Mouse (Mus musculus) ES-CJ7 (cell line): ENCODE data around the gene Ovca2.

Experiments
- DNase-seq: peaks from one replicate; pipeline ENCODE4 v3.0.0; 2011; ENCODE audit warnings: low read depth, low spot score

Gene Ovca2

GRCm38 (mm10) chr11:75178672-75179208 lies at the start of gene Ovca2:
Ovca2 (minus strand) TSS chr11:75178835.
- peak; percentile 98 for DNase-seq

DNA sequence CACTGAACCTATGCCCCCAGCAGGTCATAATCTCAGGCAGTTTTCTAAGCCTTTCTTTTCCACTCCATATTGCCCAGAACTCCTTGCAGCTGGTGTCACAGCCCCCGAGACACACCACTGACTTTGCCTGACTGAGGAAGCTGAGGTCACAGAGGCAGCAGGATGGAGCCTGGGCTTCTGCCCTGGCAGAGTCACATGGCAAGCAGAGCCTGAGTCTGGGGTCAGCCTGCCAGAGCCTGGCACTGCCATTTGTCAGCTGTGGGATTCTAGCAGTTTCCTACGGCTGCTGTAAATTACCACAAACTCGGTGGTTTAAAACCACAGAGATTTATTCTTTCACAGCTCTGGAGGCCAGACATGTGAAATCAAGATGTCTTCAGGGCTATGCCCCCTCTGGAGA lies 49.0 kb upstream of the Ovca2 start:
- DNase-seq = no peak

- DNase-seq = peak; percentile 44
These were observed 46.2 kb upstream of the Ovca2 start for GRCm38 (mm10) chr11:75224835-75225234.

GRCm38 (mm10) chr11:75224062-75224461 lies 45.4 kb upstream of the Ovca2 start:
- no peak for DNase-seq

DNA sequence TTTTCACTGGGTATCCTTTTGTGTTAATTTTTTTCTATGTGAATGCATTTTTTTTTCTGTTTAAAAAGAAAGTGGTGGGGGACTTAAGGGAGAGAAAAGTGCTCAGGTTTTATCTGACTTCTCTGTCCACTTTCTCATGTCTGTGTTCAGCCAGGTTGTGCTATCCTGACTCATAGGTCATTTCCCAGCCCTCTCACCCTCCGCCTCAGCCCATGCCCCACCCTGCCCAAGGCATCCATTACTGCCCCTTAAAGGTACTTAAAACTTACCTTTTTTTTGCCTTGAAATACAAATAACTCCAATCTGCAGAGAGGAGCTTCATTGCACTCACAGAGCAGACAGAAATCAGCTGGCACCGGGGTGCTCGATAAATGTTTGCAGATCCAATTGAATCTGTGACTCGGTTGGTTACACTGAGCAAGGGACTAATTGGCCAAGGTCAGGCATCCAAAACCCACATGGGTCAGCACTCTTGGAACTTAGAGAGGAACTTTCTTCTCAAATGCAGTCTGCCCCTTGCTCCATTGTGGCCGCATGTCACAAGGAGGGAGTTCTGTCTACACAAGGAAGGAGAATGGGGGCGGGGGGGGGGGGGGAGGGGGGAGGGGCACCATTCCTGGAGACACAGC lies 42.0 kb upstream of the Ovca2 start:
- no peak for DNase-seq

DNA sequence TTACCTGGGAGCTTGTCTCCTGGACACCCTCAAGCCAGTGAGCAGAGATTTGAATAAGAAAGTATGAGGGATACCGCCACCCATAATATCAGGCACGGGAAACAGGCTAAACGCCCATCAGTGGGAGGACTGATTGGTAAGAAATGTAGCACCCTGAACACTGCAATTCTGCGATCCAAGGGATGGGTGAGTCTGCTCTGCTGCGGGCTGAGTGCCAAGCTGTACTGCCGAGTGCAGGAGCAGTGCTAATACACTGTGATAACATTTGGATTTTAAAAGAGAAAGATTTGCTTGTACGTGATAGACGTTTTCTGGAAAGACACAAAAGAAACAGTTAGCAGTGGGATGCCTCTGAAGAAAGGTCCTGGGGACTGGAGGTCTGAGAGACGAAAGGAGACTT lies 41.5 kb upstream of the Ovca2 start:
- DNase-seq = no peak

GRCm38 (mm10) chr11:75214081-75214950 lies 35.7 kb upstream of the Ovca2 start:
- peak; percentile 59 for DNase-seq

GRCm38 (mm10) chr11:75213372-75214080 lies 34.9 kb upstream of the Ovca2 start:
- peak; percentile 28 for DNase-seq

GRCm38 (mm10) chr11:75212876-75213275 lies 34.2 kb upstream of the Ovca2 start:
- no peak for DNase-seq

- DNase-seq = no peak
These were observed 33.5 kb upstream of the Ovca2 start for GRCm38 (mm10) chr11:75212031-75212667.

DNA sequence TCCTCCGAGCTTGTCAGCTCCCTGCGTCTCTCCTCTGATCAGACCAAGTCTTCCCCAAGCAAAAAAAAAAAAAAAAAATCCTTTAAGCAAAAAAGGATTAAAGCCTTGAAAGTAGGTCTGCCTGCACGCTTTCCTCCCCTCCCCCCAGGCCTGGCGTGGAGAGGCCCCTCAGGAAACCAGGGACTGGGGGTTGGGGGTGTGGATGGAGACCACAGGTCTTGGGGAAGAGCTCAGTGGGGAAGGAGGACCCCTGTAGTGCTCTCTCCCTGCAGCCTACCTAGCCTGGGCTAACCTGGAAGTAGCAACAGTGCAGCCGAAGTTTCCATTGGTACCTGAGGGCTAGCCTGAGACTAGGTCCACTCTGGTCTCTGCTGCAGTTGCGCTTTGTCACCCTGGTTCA lies 32.1 kb upstream of the Ovca2 start:
- DNase-seq = no peak

GRCm38 (mm10) chr11:75210093-75210492 lies 31.5 kb upstream of the Ovca2 start:
- no peak for DNase-seq

DNA sequence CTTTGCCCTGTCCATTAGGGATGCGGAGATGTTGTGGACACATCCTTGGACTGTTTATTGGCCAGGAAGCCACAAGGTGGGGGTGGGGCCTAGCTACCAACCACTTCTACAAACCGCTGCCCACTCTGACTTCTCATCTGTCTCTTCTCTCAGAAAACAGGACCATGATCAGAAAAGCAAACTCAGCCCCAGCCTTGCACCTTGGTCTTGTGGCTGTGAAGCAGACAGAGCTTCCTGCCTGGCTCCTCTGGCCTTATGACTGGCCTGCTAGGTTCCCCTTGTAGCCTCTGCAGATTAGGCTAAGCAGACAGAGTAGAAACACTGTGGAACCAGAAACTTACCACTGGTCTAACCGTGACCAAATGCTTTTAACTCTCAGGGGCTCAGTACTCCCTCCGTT lies 30.7 kb upstream of the Ovca2 start:
- DNase-seq = no peak

- no peak for DNase-seq
These were observed 27.7 kb upstream of the Ovca2 start for GRCm38 (mm10) chr11:75206347-75206746.

GRCm38 (mm10) chr11:75204472-75204871 lies 25.8 kb upstream of the Ovca2 start:
- DNase-seq = no peak

- no peak for DNase-seq
These were observed 25.3 kb upstream of the Ovca2 start for GRCm38 (mm10) chr11:75203926-75204325.

- DNase-seq = no peak
These were observed 23.1 kb upstream of the Ovca2 start for GRCm38 (mm10) chr11:75201721-75202120.

- DNase-seq = no peak
These were observed 22.3 kb upstream of the Ovca2 start for GRCm38 (mm10) chr11:75200935-75201334.

- DNase-seq = no peak
These were observed 21.3 kb upstream of the Ovca2 start for GRCm38 (mm10) chr11:75199951-75200350.

- no peak for DNase-seq
These were observed 20.2 kb upstream of the Ovca2 start for GRCm38 (mm10) chr11:75198792-75199191.

- peak; percentile 56 for DNase-seq
These were observed 19.3 kb upstream of the Ovca2 start for GRCm38 (mm10) chr11:75197956-75198355.

DNA sequence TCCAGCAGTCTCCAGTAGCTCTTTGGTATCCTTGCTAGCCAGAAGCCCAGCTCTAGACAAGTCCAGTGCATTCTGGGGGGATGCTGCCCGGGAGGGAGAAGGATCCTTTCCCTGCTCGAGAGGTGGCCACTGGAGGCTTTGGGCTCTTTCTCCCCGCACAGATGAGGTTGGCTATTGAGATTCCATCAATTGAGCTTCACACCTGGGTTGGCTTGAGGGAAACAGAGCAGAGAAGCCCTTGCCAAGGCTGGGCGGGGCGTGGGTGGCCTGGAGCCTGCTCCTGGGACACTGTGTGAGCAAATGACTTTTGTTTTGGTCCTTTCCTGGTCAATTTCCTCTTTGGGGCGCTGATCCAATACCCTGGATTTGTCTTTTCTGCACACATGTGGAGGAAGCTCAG lies 17.5 kb upstream of the Ovca2 start:
- DNase-seq = no peak
